Mouse (Mus musculus): ENCODE results near the gene Chl1. TPM values are rescaled to one million over a fixed set of nuclear protein-coding genes. Genes with fewer than 3 reads are reported as not detected.

Gene Chl1
- 0.14 and 0.27 TPM in 2 replicates for polyA plus RNA-seq (2014; fragmentation: Nextera tagmentation; extraction: Ambion mirVana)

DNA sequence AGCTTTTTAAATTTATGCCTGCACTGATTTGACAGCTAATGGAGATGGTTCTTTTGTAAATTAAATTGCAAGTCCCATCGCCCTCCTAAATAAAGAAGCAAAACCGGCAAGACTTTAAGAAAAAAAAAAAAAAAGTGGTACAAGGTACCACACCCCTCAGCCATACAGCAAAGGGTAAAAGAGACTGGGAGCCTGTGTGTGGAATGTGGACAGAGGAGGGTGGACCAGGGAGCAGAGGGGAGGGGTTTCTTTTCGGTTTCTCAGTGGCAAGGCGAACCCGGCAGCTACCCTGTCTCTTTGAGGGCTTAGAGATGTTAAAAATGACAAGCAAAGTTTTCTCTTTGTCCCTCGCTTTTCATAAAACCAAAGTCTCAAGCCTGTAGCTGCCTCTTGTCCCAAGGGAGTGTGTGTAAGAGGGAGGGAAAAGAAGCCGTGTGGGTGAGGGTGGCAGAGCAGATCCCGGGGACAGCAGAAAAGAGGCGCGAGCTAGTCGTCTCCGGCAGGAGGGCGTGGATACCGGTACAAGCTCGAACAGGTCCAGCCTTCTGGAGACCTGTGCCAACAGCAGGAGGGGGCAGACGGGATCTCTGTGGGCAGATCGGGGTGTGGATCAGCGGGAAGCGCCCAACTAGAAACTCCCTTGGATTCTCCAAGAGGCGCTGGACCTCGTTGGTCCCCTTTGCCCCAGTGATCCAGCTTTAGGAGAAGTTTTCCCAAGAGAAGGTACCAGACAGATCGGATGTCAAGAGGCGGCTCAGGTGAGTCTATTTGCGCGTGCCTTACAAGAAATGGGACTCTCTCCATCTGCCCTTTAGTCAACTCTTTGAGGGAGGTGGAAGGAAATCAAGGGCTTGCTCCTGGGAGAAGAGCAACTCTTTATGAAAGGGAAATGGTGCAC, at the start of gene Chl1:
Chl1 (plus strand) TSS at position 195 of the 898 bp plus-strand sequence.
- TF ChIP-seq CTCF (IDR thresholded peaks at IDR 0.05; ENCODE audit: low read depth) = no peak
- Histone ChIP-seq H3K9ac (no peak within 1 kb of the TSS; the same call in 1 of the 2 replicates), H3K4me1 (ENCODE audit: insufficient read depth) (no peaks in the 10 kb centered on the region), H3K36me3 (ENCODE audit: insufficient read depth) (no peaks in the 10 kb centered on the region), H3K27ac (ENCODE audit: low read depth) (no peak within 1 kb of the TSS), H3K9me3 (ENCODE audit: low read depth, low read length) (no peaks in the 10 kb centered on the region), H3K27me3 (ENCODE audit: insufficient read depth, low read length) (peaks cover 38% of the 10 kb centered on the region), H3K4me3 (ENCODE audit: low read depth, low read length) (peak within 1 kb of the TSS; percentile 25), H3K4me2 (peak within 1 kb of the TSS; percentile 59)
- DNase-seq = peak; percentile 13
- peak; percentile 79; the same call in 1 of the 2 replicates for ATAC-seq (ENCODE audit: insufficient read depth)
- WGBS = 3% methylated on average over 25 of the region's 25 CpGs

DNA sequence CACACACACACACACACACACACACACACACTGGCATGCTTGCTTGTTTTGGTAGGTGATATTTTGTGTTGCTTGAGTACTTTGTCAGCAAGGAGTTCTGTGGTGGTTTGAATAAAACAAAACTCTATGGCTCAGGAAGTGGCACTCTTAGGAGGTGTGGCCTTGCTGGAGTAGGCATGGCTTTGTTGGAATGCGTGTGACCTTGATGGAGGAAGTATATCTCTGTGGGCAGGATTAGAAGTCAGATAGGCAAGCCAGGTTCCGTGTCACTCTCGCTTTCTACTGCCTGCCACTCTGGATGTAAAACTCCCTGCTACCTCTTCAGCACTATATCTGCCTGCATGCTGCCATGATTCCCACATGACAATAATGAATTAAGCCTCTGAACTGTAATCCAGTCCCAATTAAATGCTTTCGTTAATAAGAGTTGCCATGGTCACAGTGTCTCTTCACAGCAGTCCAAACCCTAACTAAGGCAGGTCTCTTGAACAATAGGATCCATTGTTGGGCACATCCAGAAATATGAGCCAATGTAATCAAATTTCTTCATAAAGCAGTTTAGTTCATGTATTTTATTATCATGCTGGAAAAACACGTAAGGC, 44.8 kb upstream of the Chl1 start:
- no peak for DNase-seq
- no peak for TF ChIP-seq CTCF (IDR thresholded peaks at IDR 0.05; ENCODE audit: low read depth)
- Histone ChIP-seq H3K9me3 (ENCODE audit: low read depth, low read length) (no peaks in the 10 kb centered on the region), H3K27ac (ENCODE audit: low read depth) (no peak overlapping the region), H3K9ac (no peak overlapping the region), H3K27me3 (ENCODE audit: insufficient read depth, low read length) (no peaks in the 10 kb centered on the region), H3K36me3 (ENCODE audit: insufficient read depth) (no peaks in the 10 kb centered on the region), H3K4me2 (no peak overlapping the region), H3K4me3 (ENCODE audit: low read depth, low read length) (no peak overlapping the region), H3K4me1 (ENCODE audit: insufficient read depth) (no peaks in the 10 kb centered on the region)
- ATAC-seq (ENCODE audit: insufficient read depth) = no peak
- WGBS = 73% methylated on average over 5 of the region's 5 CpGs

DNA sequence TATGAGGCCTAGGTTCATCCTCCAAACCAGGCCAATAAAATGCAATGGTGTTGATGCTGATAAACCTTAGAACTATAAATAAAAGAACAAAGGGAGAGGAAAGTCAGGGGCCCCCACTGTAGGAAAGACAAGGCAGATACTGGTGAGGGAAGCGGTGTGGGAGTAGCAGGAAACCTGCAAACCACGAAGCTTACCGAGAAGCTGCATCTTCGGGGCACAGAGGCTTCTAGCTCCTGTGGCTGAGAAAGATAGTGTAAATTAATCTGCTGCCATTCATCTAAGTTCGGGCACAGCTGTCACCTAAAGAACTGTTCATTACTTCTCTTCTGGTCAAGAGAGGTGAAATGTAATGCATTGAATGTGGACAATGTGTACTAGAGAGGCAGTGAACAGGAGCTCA, 37.1 kb upstream of the Chl1 start:
- WGBS = 46% methylated on average over 5 of the region's 5 CpGs
- no peaks in the 10 kb centered on the region for H3K4me1 ChIP-seq (ENCODE audit: insufficient read depth)

DNA sequence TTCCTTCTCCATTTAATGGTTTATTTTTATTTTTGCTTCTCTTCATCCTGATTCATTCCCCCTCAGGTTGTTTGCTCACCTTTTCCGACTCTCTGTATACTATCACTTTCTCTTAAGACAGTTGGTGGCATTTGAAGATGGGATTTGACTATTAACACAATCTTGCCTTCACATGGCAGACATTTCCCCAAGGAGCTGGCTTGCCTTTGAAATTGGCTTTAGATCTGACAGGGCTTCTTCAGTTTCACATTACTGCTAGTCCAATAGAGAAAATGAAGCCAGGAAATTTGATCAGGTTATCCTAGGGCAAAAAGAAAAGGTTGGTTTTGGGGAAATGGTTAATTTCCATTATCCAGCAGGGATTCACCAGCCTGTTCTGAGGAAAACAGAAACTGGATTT, 23.2 kb upstream of the Chl1 start:
- no peaks in the 10 kb centered on the region for H3K27me3 ChIP-seq (ENCODE audit: insufficient read depth, low read length)
- WGBS = 84% methylated on average over 1 of the region's 1 CpGs
- H3K4me1 ChIP-seq (ENCODE audit: insufficient read depth) = no peaks in the 10 kb centered on the region
- H3K4me3 ChIP-seq (ENCODE audit: low read depth, low read length) = no peak overlapping the region
- no peaks in the 10 kb centered on the region for H3K9me3 ChIP-seq (ENCODE audit: low read depth, low read length)
- ATAC-seq (ENCODE audit: insufficient read depth) = no peak
- no peak overlapping the region for H3K27ac ChIP-seq (ENCODE audit: low read depth)
- no peak overlapping the region for H3K4me2 ChIP-seq
- no peak overlapping the region for H3K9ac ChIP-seq
- DNase-seq = no peak
- no peaks in the 10 kb centered on the region for H3K36me3 ChIP-seq (ENCODE audit: insufficient read depth)
- TF ChIP-seq CTCF (IDR thresholded peaks at IDR 0.05; ENCODE audit: low read depth) = no peak

More for the DNA sequence above, 37.1 kb upstream of the Chl1 start:
- H3K36me3 ChIP-seq (ENCODE audit: insufficient read depth) = no peaks in the 10 kb centered on the region
- no peak overlapping the region for H3K4me2 ChIP-seq
- ATAC-seq (ENCODE audit: insufficient read depth) (no peak), DNase-seq (no peak)
- TF ChIP-seq CTCF (IDR thresholded peaks at IDR 0.05; ENCODE audit: low read depth) = no peak
- no peaks in the 10 kb centered on the region for H3K27me3 ChIP-seq (ENCODE audit: insufficient read depth, low read length)
- no peak overlapping the region for H3K9ac ChIP-seq
- no peak overlapping the region for H3K27ac ChIP-seq (ENCODE audit: low read depth)
- H3K4me3 ChIP-seq (ENCODE audit: low read depth, low read length) = no peak overlapping the region
- no peaks in the 10 kb centered on the region for H3K9me3 ChIP-seq (ENCODE audit: low read depth, low read length)

DNA sequence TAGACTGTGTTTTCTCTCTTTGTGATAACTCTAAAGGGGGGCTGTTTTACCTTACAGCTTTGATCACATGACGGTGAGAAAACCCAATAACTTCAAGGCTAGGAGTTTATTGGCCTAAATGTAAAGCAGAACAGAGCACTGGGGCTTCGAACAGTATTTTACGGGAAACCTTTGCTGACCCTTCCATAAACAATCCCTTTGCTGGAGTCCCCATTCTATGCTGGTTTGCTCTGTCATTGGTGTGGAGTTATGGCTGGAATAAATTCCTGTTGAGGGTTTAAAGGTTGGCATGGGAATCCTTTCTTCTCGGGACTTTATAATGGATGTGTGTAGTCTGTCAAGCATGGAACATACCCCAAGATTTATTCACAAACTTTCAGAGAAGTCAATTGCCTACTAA, 12.0 kb upstream of the Chl1 start:
- TF ChIP-seq CTCF (IDR thresholded peaks at IDR 0.05; ENCODE audit: low read depth) = no peak
- Histone ChIP-seq H3K27ac (ENCODE audit: low read depth) (no peak overlapping the region), H3K4me1 (ENCODE audit: insufficient read depth) (no peaks in the 10 kb centered on the region), H3K27me3 (ENCODE audit: insufficient read depth, low read length) (no peaks in the 10 kb centered on the region), H3K9ac (no peak overlapping the region), H3K4me3 (ENCODE audit: low read depth, low read length) (no peak overlapping the region), H3K4me2 (no peak overlapping the region), H3K36me3 (ENCODE audit: insufficient read depth) (no peaks in the 10 kb centered on the region), H3K9me3 (ENCODE audit: low read depth, low read length) (no peaks in the 10 kb centered on the region)
- WGBS = 69% methylated on average over 4 of the region's 4 CpGs
- ATAC-seq (ENCODE audit: insufficient read depth) = no peak
- no peak for DNase-seq

DNA sequence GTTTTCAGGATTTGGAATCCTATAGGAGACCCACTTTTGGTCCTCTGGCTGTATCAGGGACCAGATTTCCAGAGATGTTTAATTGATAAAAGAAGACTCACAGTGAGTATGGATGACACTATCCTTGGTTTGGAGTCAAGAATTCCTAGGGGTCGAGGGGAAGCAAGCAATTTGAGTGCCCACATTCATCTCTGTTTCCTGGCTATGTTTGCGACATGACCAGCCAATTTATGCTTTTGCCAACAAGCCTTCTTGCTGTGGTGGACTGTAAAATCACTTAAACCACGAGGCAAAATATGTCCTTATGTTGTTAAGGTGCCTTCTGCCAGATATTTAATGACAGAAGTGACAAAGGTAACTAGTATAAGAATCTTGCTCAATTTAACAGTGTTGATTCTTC, 6.3 kb upstream of the Chl1 start:
- H3K9ac ChIP-seq = no peak overlapping the region
- H3K27ac ChIP-seq (ENCODE audit: low read depth) = no peak overlapping the region
- no peak for ATAC-seq (ENCODE audit: insufficient read depth)
- H3K4me1 ChIP-seq (ENCODE audit: insufficient read depth) = no peaks in the 10 kb centered on the region
- no peak for TF ChIP-seq CTCF (IDR thresholded peaks at IDR 0.05; ENCODE audit: low read depth)
- H3K27me3 ChIP-seq (ENCODE audit: insufficient read depth, low read length) = no peaks in the 10 kb centered on the region
- H3K36me3 ChIP-seq (ENCODE audit: insufficient read depth) = no peaks in the 10 kb centered on the region
- H3K4me3 ChIP-seq (ENCODE audit: low read depth, low read length) = no peak overlapping the region
- no peaks in the 10 kb centered on the region for H3K9me3 ChIP-seq (ENCODE audit: low read depth, low read length)
- 48% methylated on average over 3 of the region's 3 CpGs for WGBS
- H3K4me2 ChIP-seq = no peak overlapping the region
- DNase-seq = no peak

Data from lung, embryonic 14.5 days (tissue).